Mouse (Mus musculus) G1E (cell line): ENCODE measurements around the gene Wdr78. TPM values are rescaled to one million over a fixed set of nuclear protein-coding genes. Genes with fewer than 3 reads are reported as not detected.

ENCODE experiments used
- ATAC-seq: 2 replicates; pipeline ENCODE4 v1.8.0; 2016; ENCODE audit warnings: mild to moderate bottlenecking; ENCODE audit not compliant: insufficient number of reproducible peaks, poor library complexity, low FRiP score, severe bottlenecking; ENCODE audit errors: extremely low read depth
- DNase-seq: peaks from one replicate; pipeline ENCODE4 v3.0.0; 2012; ENCODE audit warnings: low spot score
- H3K27me3 ChIP-seq: 2 replicates; pipeline ENCODE4 v1.6.1; 2012; ENCODE audit warnings: mild to moderate bottlenecking, low read length, inconsistent platforms; ENCODE audit not compliant: insufficient read depth
- H3K36me3 ChIP-seq: replicated peaks from 2 replicates; pipeline ENCODE3; 2012; ENCODE audit warnings: mild to moderate bottlenecking, inconsistent platforms
- H3K4me1 ChIP-seq: 2 replicates; pipeline ENCODE4 v1.6.1; 2012; ENCODE audit warnings: low read depth, low read length, inconsistent platforms, mixed read lengths; ENCODE audit not compliant: insufficient read depth
- H3K4me3 ChIP-seq: 2 replicates; pipeline ENCODE4 v1.5.1; 2012; ENCODE audit warnings: low read depth, mild to moderate bottlenecking, inconsistent platforms, low read length, moderate library complexity, mixed read lengths
- H3K9me3 ChIP-seq: replicated peaks from 2 replicates; pipeline ENCODE4 v1.6.1; 2012; ENCODE audit warnings: inconsistent platforms
- CTCF ChIP-seq: IDR thresholded peaks from 2 replicates; pipeline ENCODE4 v1.5.1; 2012; ENCODE audit warnings: low read depth, low read length, inconsistent platforms, mixed read lengths
- GATA1 ChIP-seq: IDR thresholded peaks from 2 replicates; pipeline ENCODE4 v1.6.1; 2012; ENCODE audit warnings: borderline replicate concordance, low read length, inconsistent platforms, mixed read lengths
- GATA2 ChIP-seq: IDR thresholded peaks from 2 replicates; pipeline ENCODE4 v1.6.1; 2012; ENCODE audit warnings: low read depth, low read length, inconsistent platforms, borderline replicate concordance
- POLR2AphosphoS5 ChIP-seq: IDR thresholded peaks from 2 replicates; pipeline ENCODE4 v1.6.1; 2012; ENCODE audit warnings: low read depth, low read length, inconsistent platforms; ENCODE audit not compliant: insufficient replicate concordance
- TAL1 ChIP-seq: conservative IDR thresholded peaks from 2 replicates; pipeline ENCODE4 v1.6.1; 2012; ENCODE audit warnings: low read depth, low read length, inconsistent platforms, mixed read lengths
- polyA plus RNA-seq: library from polyadenylated mRNA; stranded (reverse); fragments of >175 nt; gene quantifications from 2 replicates; pipeline ENCODE4 v1.2.3, GENCODE M21; 2012
- total RNA-seq, 2 experiments: library from RNA; stranded (forward) in 1 of 2; stranded (reverse) in 1 of 2; fragments of 200-1000 nt in 1 of 2; fragments of >200 nt in 1 of 2; fragmentation: Nextera tagmentation in 1 of 2; gene quantifications; 2 replicates each; pipeline ENCODE4 v1.2.3; 2014 to 2017

Wdr78 gene
- total and polyA plus RNA-seq, 3 experiments = 0.59 to 3.8 (median 1.0) TPM

GRCm38 (mm10) chr4:103118888-103119228 is 4.5 kb upstream of the Wdr78 start:
- Histone ChIP-seq H3K4me1 (peaks cover 35% of the 10 kb centered on the region), H3K27me3 (no peaks in the 10 kb centered on the region), H3K9me3 (no peaks in the 10 kb centered on the region), H3K36me3 (peaks cover 14% of the 10 kb centered on the region), H3K4me3 (peak overlapping the region; percentile 82)
- no peak for DNase-seq
- TF ChIP-seq TAL1 = no peak
- TF ChIP-seq GATA1 = no peak
- no peak for TF ChIP-seq POLR2AphosphoS5
- TF ChIP-seq GATA2 = no peak
- TF ChIP-seq CTCF = no peak
- no peak for ATAC-seq

- Histone ChIP-seq H3K4me3 (peak overlapping the region; percentile 96), H3K4me1 (peaks cover 33% of the 10 kb centered on the region), H3K36me3 (peaks cover 36% of the 10 kb centered on the region), H3K27me3 (no peaks in the 10 kb centered on the region), H3K9me3 (no peaks in the 10 kb centered on the region)
- DNase-seq (no peak), ATAC-seq (no peak)
- TF ChIP-seq POLR2AphosphoS5 = no peak
- no peak for TF ChIP-seq CTCF
- TF ChIP-seq GATA2 = no peak
- no peak for TF ChIP-seq GATA1
- no peak for TF ChIP-seq TAL1
Measured at GRCm38 (mm10) chr4:103113402-103113801, 953 bp downstream of the Wdr78 start.

GRCm38 (mm10) chr4:103112651-103113050 is 1.7 kb downstream of the Wdr78 start:
- Histone ChIP-seq H3K27me3 (no peaks in the 10 kb centered on the region), H3K4me1 (peaks cover 33% of the 10 kb centered on the region), H3K4me3 (peak overlapping the region; percentile 96; the same call in 1 of the 2 replicates), H3K9me3 (no peaks in the 10 kb centered on the region), H3K36me3 (peaks cover 41% of the 10 kb centered on the region)
- DNase-seq = no peak
- no peak for ATAC-seq
- no peak for TF ChIP-seq CTCF
- no peak for TF ChIP-seq TAL1
- no peak for TF ChIP-seq GATA1
- TF ChIP-seq GATA2 = no peak
- TF ChIP-seq POLR2AphosphoS5 = no peak

DNA sequence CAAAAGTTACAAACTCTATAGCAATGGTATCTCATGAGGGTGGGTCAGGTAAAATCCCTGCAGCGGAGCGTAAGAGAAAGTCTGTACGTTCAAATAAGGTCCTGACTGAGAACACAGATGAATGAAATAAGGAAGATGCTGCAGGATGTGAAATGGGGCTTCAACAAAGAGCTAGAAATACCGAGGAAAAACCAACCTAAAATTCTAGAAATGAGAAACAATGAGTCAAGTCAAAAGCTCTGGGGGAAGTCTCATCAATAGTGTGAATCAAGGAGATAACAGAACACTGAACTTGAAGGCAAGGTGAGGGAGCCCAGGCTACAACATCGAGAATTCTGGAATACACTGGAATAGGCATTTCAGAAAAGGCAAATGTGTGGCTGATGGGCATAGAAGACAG is 15.8 kb downstream of the Wdr78 start:
- Histone ChIP-seq H3K9me3 (no peaks in the 10 kb centered on the region), H3K4me3 (no peak overlapping the region), H3K36me3 (peaks cover 4% of the 10 kb centered on the region), H3K4me1 (peaks cover 3% of the 10 kb centered on the region), H3K27me3 (no peaks in the 10 kb centered on the region)
- TF ChIP-seq GATA2 (no peak), CTCF (no peak), GATA1 (no peak), TAL1 (no peak), POLR2AphosphoS5 (no peak)
- DNase-seq (no peak), ATAC-seq (no peak)

DNA sequence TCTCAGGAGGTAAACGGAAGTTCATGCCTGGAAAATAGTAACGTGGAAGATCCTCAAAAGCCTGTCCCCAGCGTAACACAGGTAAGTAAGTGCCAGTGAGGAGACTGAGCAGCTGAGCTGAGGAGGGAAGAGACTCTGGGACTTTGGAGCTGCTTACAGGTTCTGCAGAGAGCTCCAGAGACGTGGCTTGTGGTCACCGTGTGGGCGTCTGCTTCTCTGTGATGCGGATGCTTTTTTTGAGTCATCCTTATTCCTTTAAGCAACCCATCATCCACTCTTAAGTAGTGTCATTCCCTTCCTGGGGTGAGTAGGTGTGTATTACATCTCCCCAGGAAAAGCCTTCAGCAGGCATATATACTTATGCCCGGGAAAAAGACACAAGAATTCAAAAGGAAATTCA is 18.4 kb downstream of the Wdr78 start:
- DNase-seq = no peak
- Histone ChIP-seq H3K9me3 (no peaks in the 10 kb centered on the region), H3K4me3 (no peak overlapping the region)

DNA sequence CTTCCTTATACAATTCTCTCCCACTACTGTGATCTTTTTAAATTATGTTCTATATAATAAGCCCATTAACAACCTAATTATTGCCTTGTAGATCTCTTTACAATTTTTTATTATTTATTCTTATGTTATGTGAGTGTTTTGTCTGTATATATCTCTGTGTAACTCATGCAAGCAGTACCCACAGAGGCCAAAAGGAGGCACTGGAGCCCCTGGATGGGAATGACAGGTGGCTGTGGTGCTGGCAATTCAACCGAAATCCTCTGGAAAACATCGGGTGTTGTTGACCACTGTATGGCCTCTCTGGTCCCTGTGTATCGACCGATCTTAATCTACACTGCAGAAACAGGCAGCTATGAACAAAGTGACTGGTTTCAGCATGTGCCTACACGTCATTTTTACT is 29.1 kb downstream of the Wdr78 start:
- Histone ChIP-seq H3K4me3 (no peak overlapping the region), H3K4me1 (peaks cover 2% of the 10 kb centered on the region; the same call in 1 of the 2 replicates), H3K9me3 (no peaks in the 10 kb centered on the region), H3K36me3 (no peaks in the 10 kb centered on the region), H3K27me3 (peaks cover 4% of the 10 kb centered on the region; the same call in 1 of the 2 replicates)
- ATAC-seq (no peak), DNase-seq (no peak)
- TF ChIP-seq POLR2AphosphoS5 (no peak), GATA1 (no peak), CTCF (no peak), TAL1 (no peak), GATA2 (no peak)

More for the DNA sequence above, 18.4 kb downstream of the Wdr78 start:
- Histone ChIP-seq H3K36me3 (no peaks in the 10 kb centered on the region), H3K4me1 (peaks cover 3% of the 10 kb centered on the region), H3K27me3 (no peaks in the 10 kb centered on the region)
- no peak for TF ChIP-seq TAL1
- TF ChIP-seq GATA1 = no peak
- no peak for TF ChIP-seq GATA2
- no peak for ATAC-seq
